Mouse (Mus musculus) neural tube, embryonic 12.5 days (tissue): ENCODE measurements around the gene Egfr. TPM values are rescaled to one million over a fixed set of nuclear protein-coding genes. Genes with fewer than 3 reads are reported as not detected.

Experiments
- ATAC-seq: fragments of 200-750 bp; cut with Nextera tagmentation; 2 replicates; pipeline ENCODE4 v1.8.0; 2017; ENCODE audit warnings: low read depth, mild to moderate bottlenecking, moderate TSS enrichment, moderate library complexity; ENCODE audit not compliant: low FRiP score
- H3K27ac ChIP-seq: fragments of 300-500 bp; sonication (generic); 2 replicates; pipeline ENCODE4 v1.5.1; 2016
- H3K27me3 ChIP-seq: fragments of 300-500 bp; sonication (generic); replicated peaks from 2 replicates; pipeline ENCODE4 v1.6.1; 2016; ENCODE audit warnings: mild to moderate bottlenecking
- H3K36me3 ChIP-seq: fragments of 300-500 bp; sonication (generic); 2 replicates; pipeline ENCODE4 v1.6.1; 2016; ENCODE audit warnings: mild to moderate bottlenecking
- H3K4me1 ChIP-seq: fragments of 300-500 bp; sonication (generic); 2 replicates; pipeline ENCODE4 v1.6.1; 2016
- H3K4me2 ChIP-seq: fragments of 300-500 bp; sonication (generic); replicated peaks from 2 replicates; pipeline ENCODE4 v1.6.1; 2016; ENCODE audit warnings: mild to moderate bottlenecking
- H3K4me3 ChIP-seq: fragments of 300-500 bp; sonication (generic); 2 replicates; pipeline ENCODE4 v1.5.1; 2016
- H3K9ac ChIP-seq: fragments of 300-500 bp; sonication (generic); 2 replicates; pipeline ENCODE4 v1.6.1; 2016; ENCODE audit warnings: mild to moderate bottlenecking
- H3K9me3 ChIP-seq: fragments of 300-500 bp; sonication (generic); 2 replicates; pipeline ENCODE4 v1.6.1; 2016; ENCODE audit warnings: mild to moderate bottlenecking
- WGBS: fragments of 180-500 bp; shearing (Covaris S2); methylation state at CpG from one replicate; pipeline ENCODE4 v1.1.7; 2016; 5-methylcytosine and 5-hydroxymethylcytosine counted together
- polyA plus RNA-seq: library from polyadenylated mRNA; unstranded; fragments of >200 nt; fragmentation: Nextera tagmentation; extraction: Ambion mirVana; gene quantifications from 2 replicates; pipeline ENCODE4 v1.2.1, GENCODE M21; 2016

The Egfr gene
- polyA plus RNA-seq, 1 experiment from 2014 or later: 4.4 TPM

- H3K9ac ChIP-seq: no peak overlapping the region
- WGBS: 91% methylated on average over 8 of the region's 8 CpGs
- ATAC-seq: no peak
Observed at GRCm38 (mm10) chr11:16783926-16784659, 32.1 kb downstream of the Egfr start.

GRCm38 (mm10) chr11:16792638-16793585 is 40.9 kb downstream of the Egfr start:
- Histone ChIP-seq H3K4me1 (no peaks in the 10 kb centered on the region), H3K9me3 (no peaks in the 10 kb centered on the region), H3K4me3 (no peak overlapping the region), H3K4me2 (no peak overlapping the region), H3K36me3 (no peaks in the 10 kb centered on the region), H3K27ac (no peak overlapping the region), H3K27me3 (no peaks in the 10 kb centered on the region), H3K9ac (no peak overlapping the region)
- no peak for ATAC-seq
- 65% methylated on average over 5 of the region's 5 CpGs for WGBS

More at GRCm38 (mm10) chr11:16783926-16784659, 32.1 kb downstream of the Egfr start:
- Histone ChIP-seq H3K4me1 (no peaks in the 10 kb centered on the region), H3K4me2 (no peak overlapping the region), H3K27ac (no peak overlapping the region), H3K27me3 (no peaks in the 10 kb centered on the region), H3K4me3 (no peak overlapping the region), H3K36me3 (no peaks in the 10 kb centered on the region), H3K9me3 (no peaks in the 10 kb centered on the region)

- H3K9me3 ChIP-seq: no peaks in the 10 kb centered on the region
- no peak overlapping the region for H3K4me2 ChIP-seq
- no peak overlapping the region for H3K4me3 ChIP-seq
- H3K4me1 ChIP-seq: no peaks in the 10 kb centered on the region
- H3K27ac ChIP-seq: no peak overlapping the region
- no peaks in the 10 kb centered on the region for H3K36me3 ChIP-seq
- no peaks in the 10 kb centered on the region for H3K27me3 ChIP-seq
- ATAC-seq: no peak
- no peak overlapping the region for H3K9ac ChIP-seq
Observed at GRCm38 (mm10) chr11:16795012-16795411, 43.0 kb downstream of the Egfr start.

GRCm38 (mm10) chr11:16795513-16795912 is 43.5 kb downstream of the Egfr start:
- Histone ChIP-seq H3K27ac (no peak overlapping the region), H3K4me2 (no peak overlapping the region), H3K9me3 (no peaks in the 10 kb centered on the region), H3K4me3 (no peak overlapping the region), H3K36me3 (no peaks in the 10 kb centered on the region), H3K4me1 (no peaks in the 10 kb centered on the region), H3K27me3 (no peaks in the 10 kb centered on the region), H3K9ac (no peak overlapping the region)
- 79% methylated on average over 6 of the region's 6 CpGs for WGBS
- no peak for ATAC-seq

- no peaks in the 10 kb centered on the region for H3K4me1 ChIP-seq
- ATAC-seq: no peak
Observed at GRCm38 (mm10) chr11:16797456-16797855, 45.5 kb downstream of the Egfr start.

GRCm38 (mm10) chr11:16798136-16798535 is 46.1 kb downstream of the Egfr start:
- no peaks in the 10 kb centered on the region for H3K9me3 ChIP-seq
- H3K4me3 ChIP-seq: no peak overlapping the region
- no peak overlapping the region for H3K4me2 ChIP-seq
- H3K27ac ChIP-seq: no peak overlapping the region
- ATAC-seq: no peak
- H3K36me3 ChIP-seq: no peaks in the 10 kb centered on the region
- no peaks in the 10 kb centered on the region for H3K27me3 ChIP-seq
- H3K4me1 ChIP-seq: no peaks in the 10 kb centered on the region
- no peak overlapping the region for H3K9ac ChIP-seq

More at GRCm38 (mm10) chr11:16797456-16797855, 45.5 kb downstream of the Egfr start:
- Histone ChIP-seq H3K27ac (no peak overlapping the region), H3K9ac (no peak overlapping the region), H3K4me3 (no peak overlapping the region), H3K36me3 (no peaks in the 10 kb centered on the region), H3K9me3 (no peaks in the 10 kb centered on the region), H3K27me3 (no peaks in the 10 kb centered on the region), H3K4me2 (no peak overlapping the region)
- whole genome bisulfite sequencing: 81% methylated on average over 3 of the region's 3 CpGs

- H3K36me3 ChIP-seq: no peaks in the 10 kb centered on the region
- ATAC-seq: no peak
- no peak overlapping the region for H3K9ac ChIP-seq
- no peak overlapping the region for H3K4me2 ChIP-seq
- no peak overlapping the region for H3K27ac ChIP-seq
- no peak overlapping the region for H3K4me3 ChIP-seq
- H3K4me1 ChIP-seq: no peaks in the 10 kb centered on the region
- WGBS: 87% methylated on average over 6 of the region's 6 CpGs
- H3K27me3 ChIP-seq: no peaks in the 10 kb centered on the region
- H3K9me3 ChIP-seq: no peaks in the 10 kb centered on the region
Observed at GRCm38 (mm10) chr11:16800507-16800906, 48.5 kb downstream of the Egfr start.

- no peaks in the 10 kb centered on the region for H3K27me3 ChIP-seq
- no peaks in the 10 kb centered on the region for H3K4me1 ChIP-seq
- no peak overlapping the region for H3K9ac ChIP-seq
- no peak overlapping the region for H3K27ac ChIP-seq
- H3K36me3 ChIP-seq: no peaks in the 10 kb centered on the region
- no peak for ATAC-seq
- H3K4me3 ChIP-seq: no peak overlapping the region
- no peaks in the 10 kb centered on the region for H3K9me3 ChIP-seq
- WGBS: 83% methylated on average over 1 of the region's 1 CpGs
- H3K4me2 ChIP-seq: no peak overlapping the region
Observed at GRCm38 (mm10) chr11:16802668-16803067, 50.7 kb downstream of the Egfr start.

GRCm38 (mm10) chr11:16804016-16804415 is 52.0 kb downstream of the Egfr start:
- no peaks in the 10 kb centered on the region for H3K27me3 ChIP-seq
- WGBS: 94% methylated on average over 2 of the region's 2 CpGs
- H3K4me3 ChIP-seq: no peak overlapping the region
- H3K9me3 ChIP-seq: no peaks in the 10 kb centered on the region
- H3K36me3 ChIP-seq: no peaks in the 10 kb centered on the region
- H3K4me1 ChIP-seq: no peaks in the 10 kb centered on the region
- no peak overlapping the region for H3K9ac ChIP-seq
- ATAC-seq: no peak
- no peak overlapping the region for H3K4me2 ChIP-seq
- no peak overlapping the region for H3K27ac ChIP-seq

- Histone ChIP-seq H3K9ac (no peak overlapping the region), H3K27me3 (no peaks in the 10 kb centered on the region), H3K4me1 (no peaks in the 10 kb centered on the region), H3K36me3 (no peaks in the 10 kb centered on the region), H3K27ac (no peak overlapping the region), H3K9me3 (no peaks in the 10 kb centered on the region), H3K4me2 (no peak overlapping the region), H3K4me3 (no peak overlapping the region)
- ATAC-seq: no peak
- 93% methylated on average over 4 of the region's 4 CpGs for WGBS
Observed at GRCm38 (mm10) chr11:16805886-16806285, 53.9 kb downstream of the Egfr start.

- Histone ChIP-seq H3K4me3 (no peak overlapping the region), H3K4me2 (no peak overlapping the region), H3K27me3 (no peaks in the 10 kb centered on the region), H3K4me1 (no peaks in the 10 kb centered on the region), H3K9ac (no peak overlapping the region), H3K36me3 (no peaks in the 10 kb centered on the region), H3K9me3 (no peaks in the 10 kb centered on the region), H3K27ac (no peak overlapping the region)
- no peak for ATAC-seq
- 82% methylated on average over 9 of the region's 9 CpGs for WGBS
Observed at GRCm38 (mm10) chr11:16809161-16809967, 57.4 kb downstream of the Egfr start.

- H3K4me2 ChIP-seq: no peak overlapping the region
- 89% methylated on average over 3 of the region's 3 CpGs for WGBS
- no peak for ATAC-seq
- no peaks in the 10 kb centered on the region for H3K9me3 ChIP-seq
- H3K9ac ChIP-seq: no peak overlapping the region
- H3K27ac ChIP-seq: no peak overlapping the region
- H3K27me3 ChIP-seq: no peaks in the 10 kb centered on the region
- H3K4me1 ChIP-seq: no peaks in the 10 kb centered on the region
- no peaks in the 10 kb centered on the region for H3K36me3 ChIP-seq
- no peak overlapping the region for H3K4me3 ChIP-seq
Observed at GRCm38 (mm10) chr11:16810086-16810485, 58.1 kb downstream of the Egfr start.
